Mouse (Mus musculus): Measurements from ENCODE around the gene Hoxc8. TPM values are rescaled to one million over a fixed set of nuclear protein-coding genes. Genes with fewer than 3 reads are reported as not detected.

Gene Hoxc8
- polyA plus RNA-seq, 1 experiment from 2014 or later, result not detected

GRCm38 (mm10) chr15:103040601-103041000 is 50.2 kb downstream of the Hoxc8 start:
- no peaks in the 10 kb centered on the region for H3K4me1 ChIP-seq (replicated peaks)
- peaks cover 100% of the 10 kb centered on the region for H3K27me3 ChIP-seq (ENCODE audit: insufficient read depth, poor library complexity, severe bottlenecking)
- H3K9me3 ChIP-seq, result no peaks in the 10 kb centered on the region

GRCm38 (mm10) chr15:103041613-103042012 is 51.2 kb downstream of the Hoxc8 start:
- no peaks in the 10 kb centered on the region for H3K9me3 ChIP-seq
- peaks cover 100% of the 10 kb centered on the region for H3K27me3 ChIP-seq (ENCODE audit: insufficient read depth, poor library complexity, severe bottlenecking)
- no peaks in the 10 kb centered on the region for H3K36me3 ChIP-seq
- no peaks in the 10 kb centered on the region for H3K4me1 ChIP-seq (replicated peaks)
- no peak overlapping the region for H3K27ac ChIP-seq
- no peak for DNase-seq (ENCODE audit: low spot score)
- 13% methylated on average over 5 of the region's 5 CpGs for WGBS
- no peak overlapping the region for H3K4me3 ChIP-seq

More at GRCm38 (mm10) chr15:103040601-103041000, 50.2 kb downstream of the Hoxc8 start:
- H3K4me3 ChIP-seq, result no peak overlapping the region; the same call in 1 of the 2 replicates
- no peak for DNase-seq (ENCODE audit: low spot score)
- H3K27ac ChIP-seq, result no peak overlapping the region; the same call in 1 of the 2 replicates
- no peaks in the 10 kb centered on the region for H3K36me3 ChIP-seq
- WGBS, result 1% methylated on average over 12 of the region's 12 CpGs

DNA sequence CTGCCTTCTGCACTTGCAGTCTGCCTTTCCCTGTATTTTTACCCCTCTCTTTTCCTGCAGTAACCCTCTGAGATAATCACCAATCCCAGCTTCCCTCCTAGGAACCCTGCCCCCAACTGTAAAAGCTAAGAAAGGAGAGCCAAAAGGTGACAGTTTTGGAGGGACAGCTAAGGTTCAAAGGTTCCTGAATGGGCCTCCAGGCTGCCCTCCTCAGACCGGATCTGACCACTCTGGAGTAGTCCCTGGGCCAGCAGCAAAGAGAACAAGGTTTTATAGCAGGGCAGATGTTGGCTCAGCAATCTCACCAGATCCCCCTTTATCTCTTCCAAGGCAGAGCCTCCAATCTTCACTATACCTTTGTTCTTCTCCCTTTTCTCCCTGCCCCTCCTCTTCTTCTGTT is 51.8 kb downstream of the Hoxc8 start:
- H3K4me1 ChIP-seq (replicated peaks), result no peaks in the 10 kb centered on the region
- peaks cover 100% of the 10 kb centered on the region for H3K27me3 ChIP-seq (ENCODE audit: insufficient read depth, poor library complexity, severe bottlenecking)
- H3K36me3 ChIP-seq, result no peaks in the 10 kb centered on the region
- H3K4me3 ChIP-seq, result no peak overlapping the region
- no peaks in the 10 kb centered on the region for H3K9me3 ChIP-seq
- no peak overlapping the region for H3K27ac ChIP-seq
- 3% methylated on average over 1 of the region's 1 CpGs for whole genome bisulfite sequencing
- DNase-seq (ENCODE audit: low spot score), result peak; percentile 5

MicroRNAs within 50 kb of the gene (microRNA counts, 519-probe panel; counts per million panel counts)
- 1,255 counts per million, percentile 77 among the panel's probes with 10 or more counts for microRNA mmu-miR-615-3p
- microRNA mmu-miR-615-5p, result 1,255 counts per million, percentile 77 among the panel's probes with 10 or more counts

Other genes with a start within 250 kb of the Hoxc8 start
- 0.09 and 0.16 TPM in 2 replicates for gene Hoxc13, start 69.5 kb upstream of the Hoxc8 start, polyA plus RNA-seq (2016; fragmentation: Nextera tagmentation; extraction: Ambion mirVana)
- gene Hoxc12, start 53.9 kb upstream of the Hoxc8 start, polyA plus RNA-seq (2016; fragmentation: Nextera tagmentation; extraction: Ambion mirVana), result not detected in 2 replicates
- gene Hoxc11, start 36.2 kb upstream of the Hoxc8 start, polyA plus RNA-seq (2016; fragmentation: Nextera tagmentation; extraction: Ambion mirVana), result not detected in 2 replicates
- gene Hoxc10, start 23.8 kb upstream of the Hoxc8 start, polyA plus RNA-seq (2016; fragmentation: Nextera tagmentation; extraction: Ambion mirVana), result not detected in 2 replicates
- 0.37 and 10.8 TPM in 2 replicates for gene Hoxc5, start 23.2 kb upstream of the Hoxc8 start, polyA plus RNA-seq (2016; fragmentation: Nextera tagmentation; extraction: Ambion mirVana)
- not detected in 2 replicates for gene Hoxc9, start 14.2 kb upstream of the Hoxc8 start, polyA plus RNA-seq (2016; fragmentation: Nextera tagmentation; extraction: Ambion mirVana)
- not detected in 2 replicates for gene Hoxc6, start 7.7 kb downstream of the Hoxc8 start, polyA plus RNA-seq (2016; fragmentation: Nextera tagmentation; extraction: Ambion mirVana)
- gene Hoxc4, start 28.3 kb downstream of the Hoxc8 start, polyA plus RNA-seq (2016; fragmentation: Nextera tagmentation; extraction: Ambion mirVana), result 1.5 and 29.6 TPM in 2 replicates
- 24.3 TPM in 2 replicates for gene Smug1, start 176.5 kb downstream of the Hoxc8 start, polyA plus RNA-seq (2016; fragmentation: Nextera tagmentation; extraction: Ambion mirVana)
- 157 and 186 TPM in 2 replicates for gene Cbx5, start 249.2 kb downstream of the Hoxc8 start, polyA plus RNA-seq (2016; fragmentation: Nextera tagmentation; extraction: Ambion mirVana)
- gene Hnrnpa1, start 249.8 kb downstream of the Hoxc8 start, polyA plus RNA-seq (2016; fragmentation: Nextera tagmentation; extraction: Ambion mirVana), result 1,344 and 1,669 TPM in 2 replicates